ENCODE assay signal across 15 mouse cellular contexts in genomic region chr13:113482911-113483310, GRCm38 (mm10).
"Had no signal": no experiment of that assay in that cellular context is flagged by ENCODE, and none has a peak within 500 bp of the region (broad histone marks: within the 10 kb centered on the region; RNA-seq: fewer than 3 reads in every experiment).

No protein-coding gene starts in this region.

- H3K36me3 ChIP-seq: limb, embryonic 10.5 days; liver, embryonic 15.5 days; midbrain, embryonic 13.5 days; neural tube, embryonic 15.5 days; stomach, embryonic 15.5 days had no signal

- DNase-seq: kidney, adult 8-10 months; kidney, postnatal 25 days; lung, adult 2 months; lung, postnatal 36 days; spleen, adult 18-20 months; thymus, postnatal 36 days had no signal

- ATAC-seq: intestine, postnatal 0 days; lung, postnatal 0 days; midbrain, embryonic 13.5 days had no signal

- H3K9me3 ChIP-seq: limb, embryonic 10.5 days; liver, embryonic 15.5 days; midbrain, embryonic 13.5 days; neural tube, embryonic 15.5 days; stomach, embryonic 15.5 days had no signal

- H3K4me1 ChIP-seq: liver, embryonic 15.5 days; midbrain, embryonic 13.5 days; neural tube, embryonic 15.5 days; stomach, embryonic 15.5 days had no signal

- H3K9ac ChIP-seq: liver, embryonic 15.5 days; midbrain, embryonic 13.5 days; neural tube, embryonic 15.5 days; stomach, embryonic 15.5 days had no signal

- H3K4me2 ChIP-seq: liver, embryonic 11.5 days; liver, embryonic 15.5 days; midbrain, embryonic 13.5 days; neural tube, embryonic 15.5 days; stomach, embryonic 15.5 days had no signal

- H3K4me3 ChIP-seq: limb, embryonic 10.5 days; liver, embryonic 15.5 days; midbrain, embryonic 13.5 days; myocyte; neural tube, embryonic 15.5 days; stomach, embryonic 15.5 days had no signal

- H3K27ac ChIP-seq: limb, embryonic 10.5 days; liver, embryonic 15.5 days; midbrain, embryonic 13.5 days; neural tube, embryonic 15.5 days; stomach, embryonic 15.5 days had no signal

- H3K27me3 ChIP-seq: liver, embryonic 15.5 days; midbrain, embryonic 13.5 days; neural tube, embryonic 15.5 days; stomach, embryonic 15.5 days had no signal
